Mouse (Mus musculus): ENCODE measurements around the gene Mtus2.

DNA sequence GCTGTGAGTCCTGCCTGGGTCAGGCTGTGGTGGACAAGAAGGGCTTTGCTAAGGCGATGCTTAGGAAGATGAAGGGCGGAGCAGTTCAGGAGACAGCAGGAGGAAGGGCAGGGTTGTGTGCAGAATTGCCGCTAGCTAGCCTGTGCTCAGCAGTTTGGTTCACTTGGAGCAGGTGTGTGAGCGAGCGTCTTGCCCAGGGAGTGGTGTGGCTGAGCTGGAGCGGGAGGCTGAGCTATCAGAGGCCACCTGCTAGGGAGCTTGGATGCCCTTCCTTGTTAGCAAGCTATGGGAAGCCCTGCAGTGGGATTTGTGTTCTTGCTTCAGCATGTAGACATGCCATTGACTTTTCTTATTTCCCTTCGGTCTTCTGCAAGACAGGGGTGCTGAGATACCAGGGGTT, 9.5 kb downstream of the Mtus2 start:
- TF ChIP-seq CTCF (conservative IDR thresholded peaks at IDR 0.05 in 1 of 2, IDR thresholded peaks at IDR 0.05 in 1 of 2; ENCODE audit: low read depth in 2 of 2, low read length in 2 of 2), result no peak
- no peak for TF ChIP-seq POLR2A (IDR thresholded peaks at IDR 0.05; ENCODE audit: low read depth, low read length)
- TF ChIP-seq ELF1 (IDR thresholded peaks at IDR 0.05; ENCODE audit: low read depth, low read length), result no peak
- TF ChIP-seq RCOR1 (conservative IDR thresholded peaks at IDR 0.05; ENCODE audit: low read depth, low read length), result no peak
- no peak for TF ChIP-seq EP300 (IDR thresholded peaks at IDR 0.05; ENCODE audit: low read length)
- no peak for TF ChIP-seq RAD21 (IDR thresholded peaks at IDR 0.05; ENCODE audit: low read depth, low read length)
- TF ChIP-seq TCF12 (IDR thresholded peaks at IDR 0.05; ENCODE audit: low read depth, low read length), result no peak
- TF ChIP-seq ZC3H11A (IDR thresholded peaks at IDR 0.05; ENCODE audit: low read depth, low read length), result no peak
- TF ChIP-seq E2F4 (IDR thresholded peaks at IDR 0.05; ENCODE audit: insufficient replicate concordance, low read depth, low read length), result no peak
- no peak for TF ChIP-seq JUND (conservative IDR thresholded peaks at IDR 0.05; ENCODE audit: low read depth, low read length)
- TF ChIP-seq USF1 (IDR thresholded peaks at IDR 0.05; ENCODE audit: low read depth, low read length), result no peak
- TF ChIP-seq SMC3 (IDR thresholded peaks at IDR 0.05; ENCODE audit: low read depth, low read length), result no peak
- TF ChIP-seq MAFK (IDR thresholded peaks at IDR 0.05; ENCODE audit: insufficient replicate concordance, low read length), result no peak

Data from CH12.LX (cell line).